Mouse (Mus musculus) intestine, embryonic 16.5 days (tissue): Measurements from ENCODE around the gene Gas2l1. TPM values are rescaled to one million over a fixed set of nuclear protein-coding genes. Genes with fewer than 3 reads are reported as not detected.

ENCODE experiments used
- ATAC-seq: fragments of 200-750 bp; cut with Nextera tagmentation; 2 replicates; pipeline ENCODE4 v1.8.0; 2017; ENCODE audit warnings: moderate TSS enrichment, moderate library complexity
- H3K27ac ChIP-seq: fragments of 300-500 bp; sonication (generic); 2 replicates; pipeline ENCODE4 v1.5.1; 2014; ENCODE audit warnings: mild to moderate bottlenecking, low read length
- H3K27me3 ChIP-seq: fragments of 300-500 bp; sonication (generic); replicated peaks from 2 replicates; pipeline ENCODE4 v1.6.1; 2014; ENCODE audit warnings: low read length, control low read depth, mixed read lengths; ENCODE audit not compliant: control insufficient read depth, insufficient read depth
- H3K36me3 ChIP-seq: fragments of 300-500 bp; sonication (generic); 2 replicates; pipeline ENCODE4 v1.6.1; 2014; ENCODE audit warnings: low read length, control low read depth; ENCODE audit not compliant: control insufficient read depth, insufficient read depth
- H3K4me1 ChIP-seq: fragments of 300-500 bp; sonication (generic); 2 replicates; pipeline ENCODE4 v1.6.1; 2014; ENCODE audit warnings: low read length, control low read depth, mixed read lengths; ENCODE audit not compliant: control insufficient read depth, insufficient read depth
- H3K4me2 ChIP-seq: fragments of 300-500 bp; sonication (generic); 2 replicates; pipeline ENCODE4 v1.6.1; 2014; ENCODE audit warnings: low read depth, low read length, control low read depth
- H3K4me3 ChIP-seq: fragments of 300-500 bp; sonication (generic); 2 replicates; pipeline ENCODE4 v1.5.1; 2014; ENCODE audit warnings: mild to moderate bottlenecking, low read length
- H3K9ac ChIP-seq: fragments of 300-500 bp; sonication (generic); 2 replicates; pipeline ENCODE4 v1.6.1; 2014; ENCODE audit warnings: low read depth, low read length
- H3K9me3 ChIP-seq: fragments of 300-500 bp; sonication (generic); 2 replicates; pipeline ENCODE4 v1.6.1; 2016; ENCODE audit warnings: low read length, control low read depth; ENCODE audit not compliant: control insufficient read depth
- WGBS: fragments of 180-500 bp; shearing (Covaris S2); extraction: QIAGEN DNeasy Blood & Tissue Kit; methylation state at CpG from one replicate; pipeline ENCODE4 v1.1.7; 2014; 5-methylcytosine and 5-hydroxymethylcytosine counted together
- polyA plus RNA-seq: library from polyadenylated mRNA; unstranded; fragments of >200 nt; fragmentation: Nextera tagmentation; extraction: Ambion mirVana; gene quantifications from 2 replicates; pipeline ENCODE4 v1.2.1, GENCODE M21; 2015

Gene Gas2l1
- polyA plus RNA-seq, 1 experiment from 2014 or later = 17.5 TPM

- peaks cover 48% of the 10 kb centered on the region for H3K4me1 ChIP-seq
- 16% methylated on average over 27 of the region's 27 CpGs for WGBS
Measured at GRCm38 (mm10) chr11:5059704-5060156, 5.4 kb downstream of the Gas2l1 start.

GRCm38 (mm10) chr11:5059230-5059629, 5.9 kb downstream of the Gas2l1 start:
- peaks cover 44% of the 10 kb centered on the region for H3K4me1 ChIP-seq

More at GRCm38 (mm10) chr11:5059704-5060156, 5.4 kb downstream of the Gas2l1 start:
- Histone ChIP-seq H3K27me3 (peaks cover 39% of the 10 kb centered on the region), H3K36me3 (no peaks in the 10 kb centered on the region), H3K9ac (no peak overlapping the region), H3K9me3 (no peaks in the 10 kb centered on the region), H3K4me2 (no peak overlapping the region), H3K4me3 (no peak overlapping the region), H3K27ac (no peak overlapping the region)
- ATAC-seq = no peak

GRCm38 (mm10) chr11:5058783-5059182, 6.3 kb downstream of the Gas2l1 start:
- no peak overlapping the region for H3K9ac ChIP-seq
- peaks cover 39% of the 10 kb centered on the region for H3K27me3 ChIP-seq
- H3K4me3 ChIP-seq = no peak overlapping the region
- no peaks in the 10 kb centered on the region for H3K9me3 ChIP-seq
- ATAC-seq = no peak
- H3K4me1 ChIP-seq = peaks cover 40% of the 10 kb centered on the region
- no peaks in the 10 kb centered on the region for H3K36me3 ChIP-seq
- 33% methylated on average over 9 of the region's 9 CpGs for WGBS
- H3K27ac ChIP-seq = no peak overlapping the region
- H3K4me2 ChIP-seq = no peak overlapping the region

More at GRCm38 (mm10) chr11:5059230-5059629, 5.9 kb downstream of the Gas2l1 start:
- H3K9ac ChIP-seq = no peak overlapping the region
- H3K36me3 ChIP-seq = no peaks in the 10 kb centered on the region
- H3K9me3 ChIP-seq = no peaks in the 10 kb centered on the region
- no peak overlapping the region for H3K27ac ChIP-seq
- no peak overlapping the region for H3K4me3 ChIP-seq
- no peak for ATAC-seq
- WGBS = 28% methylated on average over 14 of the region's 14 CpGs
- peaks cover 39% of the 10 kb centered on the region for H3K27me3 ChIP-seq
- no peak overlapping the region for H3K4me2 ChIP-seq

GRCm38 (mm10) chr11:5057856-5058641, 7.1 kb downstream of the Gas2l1 start, which contains the start of gene Rasl10a:
Rasl10a (plus strand) TSS chr11:5058128.
- WGBS = 2% methylated on average over 71 of the region's 77 CpGs
- Histone ChIP-seq H3K9ac (peak within 1 kb of the TSS; percentile 61), H3K27me3 (peaks cover 39% of the 10 kb centered on the region), H3K36me3 (no peaks in the 10 kb centered on the region), H3K4me1 (peaks cover 34% of the 10 kb centered on the region), H3K4me3 (peak within 1 kb of the TSS; percentile 50), H3K4me2 (peak within 1 kb of the TSS; percentile 85), H3K27ac (no peak within 1 kb of the TSS), H3K9me3 (no peaks in the 10 kb centered on the region)
- ATAC-seq = no peak

- Histone ChIP-seq H3K36me3 (no peaks in the 10 kb centered on the region), H3K9ac (peak overlapping the region; percentile 61; the same call in 1 of the 2 replicates), H3K4me3 (peak overlapping the region; percentile 50), H3K9me3 (no peaks in the 10 kb centered on the region), H3K27ac (no peak overlapping the region), H3K4me2 (peak overlapping the region; percentile 85), H3K4me1 (peaks cover 29% of the 10 kb centered on the region), H3K27me3 (peaks cover 39% of the 10 kb centered on the region)
- 32% methylated on average over 8 of the region's 8 CpGs for WGBS
- ATAC-seq = no peak
Measured at GRCm38 (mm10) chr11:5057541-5057855, 7.6 kb downstream of the Gas2l1 start.

GRCm38 (mm10) chr11:5057064-5057463, 8.1 kb downstream of the Gas2l1 start:
- Histone ChIP-seq H3K36me3 (no peaks in the 10 kb centered on the region), H3K9me3 (no peaks in the 10 kb centered on the region), H3K4me2 (no peak overlapping the region), H3K27me3 (peaks cover 39% of the 10 kb centered on the region), H3K9ac (no peak overlapping the region), H3K4me3 (no peak overlapping the region), H3K4me1 (peaks cover 25% of the 10 kb centered on the region), H3K27ac (no peak overlapping the region)
- ATAC-seq = no peak
- 70% methylated on average over 8 of the region's 8 CpGs for WGBS

- Histone ChIP-seq H3K36me3 (no peaks in the 10 kb centered on the region), H3K9ac (no peak overlapping the region), H3K4me1 (peaks cover 19% of the 10 kb centered on the region), H3K9me3 (no peaks in the 10 kb centered on the region), H3K4me2 (no peak overlapping the region), H3K27ac (no peak overlapping the region), H3K27me3 (peaks cover 36% of the 10 kb centered on the region), H3K4me3 (no peak overlapping the region)
- ATAC-seq = no peak
- WGBS = 53% methylated on average over 23 of the region's 23 CpGs
Measured at GRCm38 (mm10) chr11:5055945-5056938, 8.9 kb downstream of the Gas2l1 start.

GRCm38 (mm10) chr11:5054874-5055273, 10.3 kb downstream of the Gas2l1 start:
- H3K4me1 ChIP-seq = peaks cover 14% of the 10 kb centered on the region; the same call in 1 of the 2 replicates

GRCm38 (mm10) chr11:5054151-5054550, 11.0 kb downstream of the Gas2l1 start:
- Histone ChIP-seq H3K9ac (no peak overlapping the region), H3K4me3 (no peak overlapping the region), H3K27me3 (peaks cover 16% of the 10 kb centered on the region), H3K4me1 (peaks cover 9% of the 10 kb centered on the region; the same call in 1 of the 2 replicates), H3K27ac (no peak overlapping the region), H3K36me3 (no peaks in the 10 kb centered on the region), H3K4me2 (no peak overlapping the region), H3K9me3 (no peaks in the 10 kb centered on the region)
- 81% methylated on average over 14 of the region's 14 CpGs for WGBS
- peak; percentile 54 for ATAC-seq

More at GRCm38 (mm10) chr11:5054874-5055273, 10.3 kb downstream of the Gas2l1 start:
- no peak overlapping the region for H3K4me3 ChIP-seq
- ATAC-seq = no peak
- no peaks in the 10 kb centered on the region for H3K36me3 ChIP-seq
- H3K27ac ChIP-seq = no peak overlapping the region
- WGBS = 57% methylated on average over 6 of the region's 6 CpGs
- no peak overlapping the region for H3K4me2 ChIP-seq
- H3K27me3 ChIP-seq = peaks cover 23% of the 10 kb centered on the region
- H3K9ac ChIP-seq = no peak overlapping the region
- H3K9me3 ChIP-seq = no peaks in the 10 kb centered on the region
